Mouse (Mus musculus) lung, postnatal 0 days (tissue): ENCODE data around the gene Aagab.

Experiments
- CTCF ChIP-seq: IDR thresholded peaks from 2 replicates; pipeline ENCODE4 v1.5.1; 2016; ENCODE audit warnings: antibody characterized with exemption, mild to moderate bottlenecking
- EP300 ChIP-seq: IDR thresholded peaks from 2 replicates; pipeline ENCODE4 v1.6.1; 2016; ENCODE audit warnings: antibody characterized with exemption, mild to moderate bottlenecking, control low read depth

- TF ChIP-seq EP300 (no peak), CTCF (no peak)
Measured at GRCm38 (mm10) chr9:63572874-63573273, 29.6 kb upstream of the Aagab start.
